Mouse (Mus musculus): ENCODE data around the gene Pls3.

Gene Pls3

GRCm38 (mm10) chrX:75874332-75875291, at the start of gene Pls3:
Gene Pls3 (minus strand): TSS chrX:75875182.
- DNase-seq: peak; percentile 86 to 95

- DNase-seq: peak in 1 of 2 experiments; percentile 23
These were observed 20.7 kb upstream of the Pls3 start for GRCm38 (mm10) chrX:75895716-75896115.

- DNase-seq: no peak
These were observed 584 bp upstream of the Pls3 start for GRCm38 (mm10) chrX:75875566-75875965.

- peak; percentile 37 to 55 for DNase-seq
These were observed 1.2 kb downstream of the Pls3 start for GRCm38 (mm10) chrX:75873813-75874212.

- no peak for DNase-seq
These were observed 1.7 kb downstream of the Pls3 start for GRCm38 (mm10) chrX:75873253-75873652.

GRCm38 (mm10) chrX:75871855-75872254, 3.1 kb downstream of the Pls3 start:
- no peak for DNase-seq

GRCm38 (mm10) chrX:75861715-75862114, 13.3 kb downstream of the Pls3 start:
- DNase-seq: no peak

- DNase-seq: no peak
These were observed 20.7 kb downstream of the Pls3 start for GRCm38 (mm10) chrX:75854294-75854693.

- no peak for DNase-seq
These were observed 30.7 kb downstream of the Pls3 start for GRCm38 (mm10) chrX:75844290-75844689.

- DNase-seq: no peak
These were observed 32.1 kb downstream of the Pls3 start for GRCm38 (mm10) chrX:75842835-75843234.

- no peak for DNase-seq
These were observed 32.9 kb downstream of the Pls3 start for GRCm38 (mm10) chrX:75842120-75842519.

- DNase-seq: no peak
These were observed 34.7 kb downstream of the Pls3 start for GRCm38 (mm10) chrX:75840263-75840662.

GRCm38 (mm10) chrX:75834836-75835235, 40.1 kb downstream of the Pls3 start:
- DNase-seq: no peak

- peak; percentile 13 to 38 for DNase-seq
These were observed 40.7 kb downstream of the Pls3 start for GRCm38 (mm10) chrX:75834286-75834685.

- no peak for DNase-seq
These were observed 41.9 kb downstream of the Pls3 start for GRCm38 (mm10) chrX:75833006-75833641.

GRCm38 (mm10) chrX:75829867-75830255, 45.1 kb downstream of the Pls3 start:
- DNase-seq: no peak

GRCm38 (mm10) chrX:75829240-75829866, 45.6 kb downstream of the Pls3 start:
- DNase-seq: peak in 1 of 2 experiments; percentile 19

GRCm38 (mm10) chrX:75818647-75819271, 56.2 kb downstream of the Pls3 start:
- no peak for DNase-seq

GRCm38 (mm10) chrX:75814958-75815357, 60.0 kb downstream of the Pls3 start:
- DNase-seq: no peak

GRCm38 (mm10) chrX:75814123-75814522, 60.9 kb downstream of the Pls3 start:
- DNase-seq: no peak

- peak in 1 of 2 experiments; percentile 27 for DNase-seq
These were observed 78.4 kb downstream of the Pls3 start for GRCm38 (mm10) chrX:75796583-75796982.

GRCm38 (mm10) chrX:75779796-75780195, 95.2 kb downstream of the Pls3 start:
- no peak for DNase-seq

- DNase-seq: no peak
These were observed 97.5 kb downstream of the Pls3 start for GRCm38 (mm10) chrX:75777461-75777860.

Measured in lung, postnatal 4 days (tissue).